Mouse (Mus musculus): Measurements from ENCODE around the gene Usp24. TPM values are rescaled to one million over a fixed set of nuclear protein-coding genes. Genes with fewer than 3 reads are reported as not detected.

Usp24 gene
- total and polyA plus RNA-seq, 3 experiments = 27.0 to 40.8 (median 31.9) TPM

GRCm38 (mm10) chr4:106428616-106429015 lies 112.6 kb downstream of the Usp24 start:
- Histone ChIP-seq H3K36me3 (ENCODE audit: control insufficient read depth in 1 of 2, insufficient read depth in 2 of 2, low read length in 2 of 2) (peaks cover 0 to 12% of the 10 kb centered on the region in 2 experiments; a peak in 2 of 4 replicates), H3K27me3 (ENCODE audit: control insufficient read depth in 1 of 2, insufficient read depth in 2 of 2, low read length in 2 of 2) (no peaks in the 10 kb centered on the region)

GRCm38 (mm10) chr4:106429106-106429505 lies 113.1 kb downstream of the Usp24 start:
- H3K27me3 ChIP-seq (ENCODE audit: control insufficient read depth in 1 of 2, insufficient read depth in 2 of 2, low read length in 2 of 2) = no peaks in the 10 kb centered on the region
- no peaks in the 10 kb centered on the region for H3K79me2 ChIP-seq (ENCODE audit: control insufficient read depth, insufficient read depth, low read length, poor library complexity)
- H3K27ac ChIP-seq (ENCODE audit: control insufficient read depth, low read depth, low read length) = no peak overlapping the region
- peaks cover 0 to 10% of the 10 kb centered on the region in 2 experiments; a peak in 2 of 4 replicates for H3K36me3 ChIP-seq (ENCODE audit: control insufficient read depth in 1 of 2, insufficient read depth in 2 of 2, low read length in 2 of 2)
- H3K4me3 ChIP-seq (ENCODE audit: control insufficient read depth in 1 of 2, insufficient read depth in 1 of 2, low read depth in 2 of 2, low read length in 2 of 2) = no peak overlapping the region
- H3K9me3 ChIP-seq (replicated peaks; ENCODE audit: insufficient read depth, low read length) = no peaks in the 10 kb centered on the region
- no peak for DNase-seq (ENCODE audit: low read depth, low spot score)
- no peaks in the 10 kb centered on the region for H3K4me1 ChIP-seq (ENCODE audit: control insufficient read depth in 1 of 2, insufficient read depth in 2 of 2, low read length in 2 of 2)
- no peak overlapping the region for H3K9ac ChIP-seq (ENCODE audit: control insufficient read depth, low read depth, low read length, poor library complexity, severe bottlenecking)
- TF ChIP-seq MAX (IDR thresholded peaks at IDR 0.05; ENCODE audit: low read length) (no peak), CHD2 (IDR thresholded peaks at IDR 0.05; ENCODE audit: low read length) (no peak), EP300 (IDR thresholded peaks at IDR 0.05; ENCODE audit: low read depth in 1 of 2, low read length in 2 of 2) (no peak), POLR2AphosphoS5 (IDR thresholded peaks at IDR 0.05; ENCODE audit: borderline replicate concordance, low read depth, low read length) (no peak), ZC3H11A (IDR thresholded peaks at IDR 0.05; ENCODE audit: low read depth, low read length) (no peak), MEF2A (IDR thresholded peaks at IDR 0.05; ENCODE audit: extremely low read depth, insufficient replicate concordance, low read depth, low read length, poor library complexity, severe bottlenecking) (no peak), ELF1 (IDR thresholded peaks at IDR 0.05; ENCODE audit: low read depth, low read length) (no peak), POLR2A (IDR thresholded peaks at IDR 0.05; ENCODE audit: control insufficient read depth in 1 of 2, insufficient read depth in 1 of 2, low read depth in 1 of 2, low read length in 2 of 2, poor library complexity in 1 of 2) (no peak), KAT2A (conservative IDR thresholded peaks at IDR 0.05; ENCODE audit: low read depth, low read length) (no peak), ZKSCAN1 (IDR thresholded peaks at IDR 0.05; ENCODE audit: low read depth, low read length) (no peak), UBTF (IDR thresholded peaks at IDR 0.05; ENCODE audit: borderline replicate concordance, insufficient read depth, low read depth, low read length) (no peak), ETS1 (IDR thresholded peaks at IDR 0.05; ENCODE audit: low read depth, low read length) (no peak)

More at GRCm38 (mm10) chr4:106428616-106429015, 112.6 kb downstream of the Usp24 start:
- Histone ChIP-seq H3K79me2 (ENCODE audit: control insufficient read depth, insufficient read depth, low read length, poor library complexity) (no peaks in the 10 kb centered on the region), H3K9me3 (replicated peaks; ENCODE audit: insufficient read depth, low read length) (no peaks in the 10 kb centered on the region), H3K4me3 (ENCODE audit: control insufficient read depth in 1 of 2, insufficient read depth in 1 of 2, low read depth in 2 of 2, low read length in 2 of 2) (no peak overlapping the region), H3K27ac (ENCODE audit: control insufficient read depth, low read depth, low read length) (no peak overlapping the region), H3K9ac (ENCODE audit: control insufficient read depth, low read depth, low read length, poor library complexity, severe bottlenecking) (no peak overlapping the region), H3K4me1 (ENCODE audit: control insufficient read depth in 1 of 2, insufficient read depth in 2 of 2, low read length in 2 of 2) (no peaks in the 10 kb centered on the region)
- TF ChIP-seq TCF12 (IDR thresholded peaks at IDR 0.05; ENCODE audit: low read depth, low read length) (no peak), CTCF (IDR thresholded peaks at IDR 0.05 in 2 of 3, conservative IDR thresholded peaks at IDR 0.05 in 1 of 3; ENCODE audit: control insufficient read depth in 1 of 3, insufficient read depth in 1 of 3, low read depth in 2 of 3, low read length in 3 of 3, poor library complexity in 1 of 3, severe bottlenecking in 1 of 3) (no peak), ZC3H11A (IDR thresholded peaks at IDR 0.05; ENCODE audit: low read depth, low read length) (no peak), ZKSCAN1 (IDR thresholded peaks at IDR 0.05; ENCODE audit: low read depth, low read length) (no peak), POLR2A (IDR thresholded peaks at IDR 0.05; ENCODE audit: control insufficient read depth in 1 of 2, insufficient read depth in 1 of 2, low read depth in 1 of 2, low read length in 2 of 2, poor library complexity in 1 of 2) (no peak), RAD21 (IDR thresholded peaks at IDR 0.05; ENCODE audit: low read depth, low read length) (no peak), MYB (IDR thresholded peaks at IDR 0.05; ENCODE audit: low read depth, low read length) (no peak), NRF1 (IDR thresholded peaks at IDR 0.05; ENCODE audit: insufficient read depth, low read depth, low read length, poor library complexity, severe bottlenecking) (no peak), POLR2AphosphoS2 (IDR thresholded peaks at IDR 0.05; ENCODE audit: low read length) (no peak), ETS1 (IDR thresholded peaks at IDR 0.05; ENCODE audit: low read depth, low read length) (no peak), GABPA (IDR thresholded peaks at IDR 0.05; ENCODE audit: low read depth, low read length) (no peak), RCOR1 (IDR thresholded peaks at IDR 0.05; ENCODE audit: low read depth, low read length) (no peak), SMC3 (IDR thresholded peaks at IDR 0.05; ENCODE audit: low read depth, low read length) (no peak), ELF1 (IDR thresholded peaks at IDR 0.05; ENCODE audit: low read depth, low read length) (no peak), BHLHE40 (IDR thresholded peaks at IDR 0.05; ENCODE audit: borderline replicate concordance, low read depth, low read length) (no peak)
- DNase-seq (ENCODE audit: low read depth, low spot score) = no peak
